Mouse (Mus musculus) ES-E14 (cell line): ENCODE results near the gene Kcnmb3. TPM values are rescaled to one million over a fixed set of nuclear protein-coding genes. Genes with fewer than 3 reads are reported as not detected.

ENCODE experiments used
- DNase-seq: peaks from one replicate; pipeline ENCODE4 v3.0.0-alpha.2; 2013; ENCODE audit warnings: low read depth, low spot score
- H3K27ac ChIP-seq: 2 replicates; pipeline ENCODE4 v1.5.1; 2012; ENCODE audit warnings: low read depth, mild to moderate bottlenecking, low read length, moderate library complexity, mixed read lengths; ENCODE audit not compliant: poor library complexity, insufficient read depth, severe bottlenecking
- H3K36me3 ChIP-seq: 2 replicates; pipeline ENCODE4 v1.6.1; 2012; ENCODE audit warnings: mild to moderate bottlenecking, low read length, moderate library complexity, mixed read lengths; ENCODE audit not compliant: control insufficient read depth, poor library complexity, insufficient read depth, severe bottlenecking
- H3K4me1 ChIP-seq, 2 experiments: fragments of 150-350 bp in 1 of 2; sonication (generic) in 1 of 2; 2 replicates each; pipeline ENCODE4 v1.6.1; 2012; ENCODE audit warnings: low read length in 2 of 2, mild to moderate bottlenecking in 1 of 2, mixed read lengths in 1 of 2; ENCODE audit not compliant: control insufficient read depth in 2 of 2, insufficient read depth in 2 of 2, poor library complexity in 1 of 2
- H3K4me3 ChIP-seq, 2 experiments: fragments of 150-350 bp in 1 of 2; sonication (generic) in 1 of 2; 2 replicates each; pipeline ENCODE4 v1.5.1; 2012; ENCODE audit warnings: low read length in 2 of 2, low read depth in 1 of 2, mild to moderate bottlenecking in 1 of 2, mixed read lengths in 1 of 2; ENCODE audit not compliant: insufficient read depth in 1 of 2, poor library complexity in 1 of 2, severe bottlenecking in 1 of 2
- H3K9ac ChIP-seq: 2 replicates; pipeline ENCODE4 v1.6.1; 2012; ENCODE audit warnings: low read depth, mild to moderate bottlenecking, low read length, mixed read lengths; ENCODE audit not compliant: poor library complexity, insufficient read depth, severe bottlenecking
- H3K9me3 ChIP-seq: fragments of 150-350 bp; sonication (generic); 2 replicates; pipeline ENCODE4 v1.6.1; 2012; ENCODE audit warnings: low read depth, mild to moderate bottlenecking, low read length; ENCODE audit not compliant: control insufficient read depth, insufficient read depth
- CHD2 ChIP-seq: IDR thresholded peaks from 2 replicates; pipeline ENCODE4 v1.6.1; 2014; ENCODE audit warnings: mild to moderate bottlenecking, low read depth, low read length, inconsistent platforms
- HCFC1 ChIP-seq: IDR thresholded peaks from 2 replicates; pipeline ENCODE4 v1.6.1; 2012; ENCODE audit warnings: low read length, inconsistent platforms, borderline replicate concordance; ENCODE audit not compliant: insufficient read depth
- MAFK ChIP-seq: IDR thresholded peaks from 2 replicates; pipeline ENCODE4 v1.6.1; 2014; ENCODE audit warnings: mild to moderate bottlenecking, low read depth, low read length, inconsistent platforms; ENCODE audit not compliant: insufficient read depth
- ZC3H11A ChIP-seq: IDR thresholded peaks from 2 replicates; pipeline ENCODE4 v1.6.1; 2012; ENCODE audit warnings: low read depth, mild to moderate bottlenecking, inconsistent platforms, low read length, borderline replicate concordance
- ZNF384 ChIP-seq: IDR thresholded peaks from 2 replicates; pipeline ENCODE4 v1.6.1; 2012; ENCODE audit warnings: low read depth, low read length, inconsistent platforms
- in situ Hi-C, 2 experiments: fragments of 600-800 bp; cut with MboI; formaldehyde crosslinking; loops; one replicate each; pipeline ENCODE4 v1.15.1; 2025; ENCODE audit warnings: low sequenced_read_pairs in 2 of 2, inconsistent platforms in 1 of 2; ENCODE audit not compliant: unreplicated experiment in 2 of 2
- total RNA-seq: library from RNA; depleted of rRNA; stranded (reverse); fragments of 300-350 nt; gene quantifications from 2 replicates; pipeline ENCODE4 v1.2.3, GENCODE M21; 2012; rRNA removed

Kcnmb3 gene
- 0.13 and 0.16 TPM in 2 replicates for total RNA-seq

- no peaks in the 10 kb centered on the region for H3K9me3 ChIP-seq
- no peak within 1 kb of the TSS for H3K27ac ChIP-seq
- peaks cover 0 to 8% of the 10 kb centered on the region in 2 experiments; a peak in 2 of 4 replicates for H3K4me1 ChIP-seq
- no peak within 1 kb of the TSS; a peak in 1 of 4 replicates for H3K4me3 ChIP-seq
- no peak within 1 kb of the TSS for H3K9ac ChIP-seq
- no peak for DNase-seq
- no peak for TF ChIP-seq HCFC1
- no peak for TF ChIP-seq MAFK
- TF ChIP-seq ZNF384, result no peak
- no peak for TF ChIP-seq ZC3H11A
- no peak for TF ChIP-seq CHD2
- H3K36me3 ChIP-seq, result no peaks in the 10 kb centered on the region
- in situ Hi-C loops, result loop anchor here in 1 of 2 experiments (25.0 kb wide), 1 partner anchor 705 kb away; no protein-coding TSS in a partner anchor
These were observed at the start of gene Kcnmb3 for GRCm38 (mm10) chr3:32492097-32493090. TSS of gene Kcnmb3 (minus strand) at chr3:32492231.

GRCm38 (mm10) chr3:32538091-32538490, 46.1 kb upstream of the Kcnmb3 start:
- no peak for DNase-seq
- Histone ChIP-seq H3K27ac (no peak overlapping the region), H3K9me3 (no peaks in the 10 kb centered on the region), H3K4me1 (no peaks in the 10 kb centered on the region), H3K9ac (no peak overlapping the region), H3K36me3 (peaks cover 4% of the 10 kb centered on the region; the same call in 1 of the 2 replicates), H3K4me3 (no peak overlapping the region)
- TF ChIP-seq CHD2 (no peak), ZC3H11A (no peak), MAFK (no peak), HCFC1 (no peak), ZNF384 (no peak)
- in situ Hi-C loops, result no loop called here

- no peak for DNase-seq
- no peak overlapping the region for H3K27ac ChIP-seq
- in situ Hi-C loops, result no loop called here
- TF ChIP-seq ZNF384, result no peak
- no peak for TF ChIP-seq MAFK
- TF ChIP-seq HCFC1, result no peak
- TF ChIP-seq ZC3H11A, result no peak
- TF ChIP-seq CHD2, result no peak
- H3K9me3 ChIP-seq, result no peaks in the 10 kb centered on the region
- H3K4me3 ChIP-seq, result no peak overlapping the region
- H3K4me1 ChIP-seq, result no peaks in the 10 kb centered on the region
- peaks cover 6% of the 10 kb centered on the region; the same call in 1 of the 2 replicates for H3K36me3 ChIP-seq
- H3K9ac ChIP-seq, result no peak overlapping the region
These were observed 45.5 kb upstream of the Kcnmb3 start for GRCm38 (mm10) chr3:32537556-32537955.

- no peak for TF ChIP-seq MAFK
- TF ChIP-seq ZNF384, result no peak
- TF ChIP-seq ZC3H11A, result no peak
- TF ChIP-seq HCFC1, result no peak
- in situ Hi-C loops, result no loop called here
These were observed 43.7 kb upstream of the Kcnmb3 start for GRCm38 (mm10) chr3:32535692-32536091.

More at GRCm38 (mm10) chr3:32535692-32536091, 43.7 kb upstream of the Kcnmb3 start:
- DNase-seq, result no peak
- Histone ChIP-seq H3K9ac (no peak overlapping the region), H3K27ac (no peak overlapping the region), H3K9me3 (no peaks in the 10 kb centered on the region), H3K36me3 (peaks cover 6% of the 10 kb centered on the region), H3K4me1 (0 out of 4 replicates have a peak, but pooled peaks cover 0 to 3% of the 10 kb centered on the region in 2 experiments), H3K4me3 (no peak overlapping the region)
